Mouse (Mus musculus): ENCODE results near the gene Ak8.

The Ak8 gene

DNA sequence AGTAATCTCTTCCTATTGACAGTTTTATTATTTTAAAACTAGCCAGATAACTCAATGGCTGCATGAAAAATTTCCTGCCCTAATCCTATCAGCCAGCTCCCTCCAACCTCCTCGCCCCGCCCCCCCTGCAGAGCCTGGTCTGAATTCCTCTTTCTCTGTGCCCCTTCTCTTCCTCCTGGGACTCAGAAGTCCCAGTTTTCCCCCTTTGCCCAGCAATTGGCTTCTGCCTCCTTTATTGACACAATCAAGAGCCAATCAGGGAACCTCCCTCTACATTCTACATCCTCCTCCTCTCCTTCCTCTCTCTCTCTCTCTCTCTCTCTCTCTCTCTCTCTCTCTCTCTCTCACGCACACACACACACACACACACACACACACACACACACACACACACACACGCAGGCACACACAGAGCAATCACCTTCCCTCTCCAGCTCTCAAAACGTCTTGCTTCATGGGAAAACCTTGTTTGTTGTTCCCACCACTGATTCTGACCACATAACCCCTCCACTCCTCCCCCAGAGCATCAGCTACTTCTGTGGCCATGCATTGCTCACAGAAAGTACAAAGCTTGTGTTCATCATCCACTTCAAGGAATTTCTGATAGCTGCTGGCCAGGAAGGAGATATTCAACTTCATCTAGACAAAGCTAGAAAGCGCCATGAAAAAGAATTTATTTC is 93.1 kb downstream of the Ak8 start:
- in situ Hi-C loops (cut with MboI, MseI): no loop called here

DNA sequence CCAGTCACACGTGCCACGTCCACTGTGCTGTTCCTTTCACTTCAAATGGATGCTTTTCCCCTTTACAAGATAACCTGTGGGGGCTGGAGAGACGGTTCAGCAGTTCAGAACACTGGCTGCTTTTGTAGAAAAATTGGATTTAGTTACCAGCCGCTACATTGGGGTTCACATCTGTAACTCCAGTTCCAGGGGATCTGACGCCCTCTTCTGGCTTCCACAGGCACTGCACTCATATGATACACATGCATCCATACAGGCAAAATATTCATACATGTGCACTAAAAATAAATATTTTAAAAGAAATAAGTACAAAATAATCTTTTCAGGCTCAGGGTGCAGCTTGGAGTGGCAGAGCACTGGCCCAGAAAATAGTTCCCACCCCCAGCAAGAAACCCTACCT is 94.7 kb downstream of the Ak8 start:
- in situ Hi-C loops (cut with MboI, MseI): no loop called here

DNA sequence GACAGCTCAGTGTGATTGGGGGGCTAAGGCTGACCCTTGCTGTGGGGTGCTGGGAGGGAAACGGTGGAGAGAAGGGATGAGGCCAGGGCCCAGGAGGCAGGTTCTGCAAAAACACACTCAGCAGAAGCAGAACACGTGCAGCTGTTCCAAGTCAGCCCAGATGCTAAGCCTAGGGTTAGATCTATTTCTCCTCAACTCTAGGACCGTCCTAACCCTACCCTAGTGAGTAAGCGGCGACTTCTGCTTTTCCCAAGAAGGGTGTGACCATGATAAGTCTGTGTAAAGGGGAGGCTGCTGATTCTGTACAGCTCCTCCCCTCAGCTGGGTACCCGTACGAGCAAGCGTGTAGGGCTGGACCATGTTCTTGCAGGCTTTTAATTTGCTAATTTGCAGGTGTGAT is 96.3 kb downstream of the Ak8 start:
- in situ Hi-C loops (cut with MboI, MseI): no loop called here

DNA sequence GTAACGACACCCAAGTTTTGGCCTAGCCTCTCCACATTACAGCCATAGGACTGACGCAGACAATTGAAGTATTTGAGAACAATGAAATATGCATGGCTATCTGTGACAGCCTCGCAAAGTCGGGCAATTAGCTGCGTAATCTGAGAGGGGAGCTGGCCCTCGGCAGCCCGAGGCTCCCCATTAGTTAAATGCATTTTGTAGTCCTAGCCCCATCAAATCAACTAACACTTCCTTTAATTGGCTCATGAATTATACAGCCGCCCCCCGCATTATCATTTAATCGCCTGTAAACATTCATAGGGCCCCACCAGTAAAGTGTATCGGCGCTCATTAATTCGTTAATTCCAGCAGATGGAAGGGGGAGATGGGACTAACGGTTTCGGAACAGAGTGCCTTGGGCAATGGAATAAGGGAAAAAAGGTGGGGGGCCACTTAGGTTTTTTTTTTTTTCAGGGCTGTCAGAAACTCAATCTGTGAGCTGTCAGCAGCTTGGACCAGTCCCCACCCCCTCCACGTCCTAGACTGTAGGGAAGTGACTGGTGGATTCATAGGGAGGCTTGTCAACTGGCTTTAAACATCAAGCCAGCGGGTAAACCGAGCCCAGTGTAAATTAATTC is 97.6 kb downstream of the Ak8 start:
- in situ Hi-C loops (cut with MboI, MseI): no loop called here

DNA sequence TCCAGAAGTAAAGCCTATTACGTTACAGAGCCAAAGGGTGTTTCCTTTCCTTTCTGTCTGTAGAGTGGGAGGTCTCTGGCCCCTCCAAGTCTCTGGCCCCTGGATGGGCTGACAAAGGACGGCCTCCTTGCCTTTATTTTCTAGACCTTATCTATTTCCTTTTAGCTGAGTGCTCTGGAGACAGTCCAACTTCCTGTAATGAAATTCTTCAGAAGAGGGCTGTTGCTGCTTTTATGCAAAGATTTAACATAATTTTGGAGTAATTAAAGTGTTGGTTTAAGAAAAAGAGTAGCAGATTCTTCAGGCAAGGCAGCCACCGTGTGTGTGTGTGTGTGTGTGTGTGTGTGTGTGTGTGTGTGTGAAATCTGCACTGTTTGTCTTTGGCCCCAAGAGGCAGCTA is 98.4 kb downstream of the Ak8 start:
- in situ Hi-C loops (cut with MboI, MseI): no loop called here

DNA sequence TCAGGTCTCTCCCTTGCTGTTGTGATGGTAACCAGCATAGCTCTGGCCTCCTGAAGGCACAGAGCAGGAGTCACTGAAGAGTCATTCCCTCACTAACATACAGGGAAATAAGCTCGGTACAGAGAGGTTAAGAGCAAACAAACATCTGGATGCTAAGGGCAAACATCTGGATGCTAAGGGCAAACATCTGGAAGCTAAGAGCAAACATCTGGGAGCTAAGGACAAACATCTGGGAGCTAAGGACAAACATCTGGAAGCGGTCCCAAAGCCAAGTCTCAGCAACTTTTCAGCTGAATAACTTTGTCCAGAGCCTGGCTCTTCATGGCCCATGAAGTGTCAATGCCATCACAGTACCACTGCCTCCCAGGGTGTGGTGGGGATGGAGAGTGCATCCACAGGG is 99.6 kb downstream of the Ak8 start:
- in situ Hi-C loops (cut with MboI, MseI): no loop called here

DNA sequence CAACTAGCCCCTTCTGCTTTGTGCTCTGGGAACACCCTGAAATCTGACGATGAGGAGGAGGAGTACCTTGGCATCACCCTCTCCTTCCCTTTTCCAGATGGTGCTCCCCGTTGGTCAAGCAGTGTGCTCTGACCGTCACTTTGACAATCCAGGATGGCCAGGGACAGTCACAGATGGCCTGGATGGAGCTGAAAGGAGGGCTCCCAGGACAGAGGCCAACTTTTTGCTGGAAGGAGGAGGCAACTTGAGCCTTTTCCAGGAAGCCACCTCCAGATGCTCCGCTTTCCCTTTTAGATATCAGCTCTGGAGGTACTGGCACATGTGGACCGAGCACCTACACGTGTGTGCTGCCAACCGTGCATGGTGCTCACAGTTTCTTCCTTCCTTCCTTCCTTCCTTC is 103.4 kb downstream of the Ak8 start:
- in situ Hi-C loops (cut with MboI, MseI): no loop called here

DNA sequence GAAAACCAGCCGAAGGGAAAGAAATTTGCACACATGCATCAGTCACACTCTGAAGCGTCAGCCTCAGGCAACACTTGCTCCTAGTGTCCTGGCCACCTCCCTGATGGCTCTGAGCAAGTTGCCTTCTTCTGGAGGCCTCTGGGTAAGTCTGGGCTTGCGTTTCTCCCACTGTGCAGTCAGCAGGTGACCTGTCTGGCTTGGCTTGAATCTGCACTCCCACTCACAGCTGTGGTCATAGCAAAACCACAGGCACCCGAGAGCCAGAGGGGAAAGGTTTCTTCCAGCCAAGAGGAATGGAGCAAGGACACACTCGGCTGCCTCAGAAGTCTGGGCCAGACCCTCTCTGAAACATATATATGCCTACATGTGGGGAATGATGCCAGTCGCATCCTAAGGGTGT is 108.9 kb downstream of the Ak8 start:
- in situ Hi-C loops (cut with MboI, MseI): no loop called here

DNA sequence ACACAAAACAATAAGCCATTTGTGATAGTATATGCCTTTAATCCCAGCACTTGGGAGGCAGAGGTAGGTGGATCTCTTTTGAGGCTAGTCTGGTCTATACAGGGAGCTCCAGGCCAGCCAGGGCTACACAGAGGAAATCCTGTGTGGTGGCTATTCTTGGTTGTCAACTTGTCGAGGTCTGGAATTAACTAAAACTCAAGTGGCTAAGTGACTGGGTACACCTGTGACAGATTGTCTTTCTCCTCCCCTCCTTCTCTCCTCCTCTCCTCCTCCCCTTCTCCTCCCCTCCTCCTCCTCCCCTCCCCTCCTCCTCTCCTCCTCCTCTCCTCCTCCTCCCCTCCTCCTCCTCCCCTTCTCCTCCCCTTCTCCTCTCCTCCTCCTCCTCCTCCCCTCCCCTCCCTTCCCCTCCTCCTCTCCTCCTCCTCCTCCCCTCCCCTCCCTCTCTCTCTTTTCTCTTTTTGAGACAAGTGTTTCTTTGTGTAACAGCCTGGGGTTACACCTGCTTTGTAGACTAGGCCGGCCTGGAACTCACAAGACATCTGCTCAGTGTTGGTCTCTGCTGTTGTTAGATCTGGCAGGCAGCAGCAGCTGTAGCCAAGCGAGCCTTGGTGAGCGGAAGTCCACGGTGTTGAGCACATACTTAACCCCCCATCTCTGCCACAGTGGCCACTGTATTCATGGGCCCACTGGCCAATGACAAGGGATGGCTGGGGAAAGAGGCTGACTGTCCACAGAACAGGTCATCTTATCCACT is 110.5 kb downstream of the Ak8 start:
- in situ Hi-C loops (cut with MboI, MseI): no loop called here

DNA sequence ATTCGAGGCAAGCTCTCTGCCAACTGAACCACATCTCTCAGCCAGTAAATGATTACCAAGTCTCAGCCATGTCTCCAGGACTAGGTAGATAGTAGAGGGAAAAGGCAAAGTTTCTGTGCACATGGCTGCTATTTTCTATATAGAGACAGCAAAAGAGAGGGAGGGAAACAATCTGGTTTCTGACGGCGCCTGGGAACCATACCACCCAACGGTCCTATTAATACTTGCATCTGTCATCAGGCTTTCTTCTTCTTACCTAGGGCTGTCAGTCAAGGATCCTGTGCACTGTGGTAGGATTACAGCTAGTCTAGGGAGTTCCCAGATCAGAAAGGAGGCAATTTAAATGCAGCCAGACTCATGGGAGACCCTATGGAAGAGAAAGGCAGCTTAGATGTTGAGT is 118.9 kb downstream of the Ak8 start:
- in situ Hi-C loops (cut with MboI, MseI): no loop called here

DNA sequence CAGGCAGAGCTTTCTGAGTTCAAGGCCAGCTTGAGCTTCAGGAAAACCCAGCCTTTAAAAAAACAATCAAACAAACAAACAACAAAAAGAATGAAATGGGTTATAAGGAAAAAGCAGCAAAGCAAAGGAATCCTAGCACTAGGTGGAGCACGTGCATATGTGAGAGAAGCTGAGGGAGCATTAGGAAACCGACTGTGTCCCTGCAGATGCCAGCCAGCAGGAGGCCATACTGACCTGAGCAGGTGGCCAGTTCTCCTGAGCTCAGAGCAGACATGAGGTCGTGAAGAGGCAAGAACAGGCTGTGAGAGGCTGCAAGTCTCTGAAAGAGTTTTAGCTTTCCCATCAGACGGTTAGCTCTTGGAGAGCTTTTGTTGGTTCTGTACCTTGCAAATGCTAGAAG is 129.3 kb downstream of the Ak8 start:
- in situ Hi-C loops (cut with MboI, MseI): no loop called here

DNA sequence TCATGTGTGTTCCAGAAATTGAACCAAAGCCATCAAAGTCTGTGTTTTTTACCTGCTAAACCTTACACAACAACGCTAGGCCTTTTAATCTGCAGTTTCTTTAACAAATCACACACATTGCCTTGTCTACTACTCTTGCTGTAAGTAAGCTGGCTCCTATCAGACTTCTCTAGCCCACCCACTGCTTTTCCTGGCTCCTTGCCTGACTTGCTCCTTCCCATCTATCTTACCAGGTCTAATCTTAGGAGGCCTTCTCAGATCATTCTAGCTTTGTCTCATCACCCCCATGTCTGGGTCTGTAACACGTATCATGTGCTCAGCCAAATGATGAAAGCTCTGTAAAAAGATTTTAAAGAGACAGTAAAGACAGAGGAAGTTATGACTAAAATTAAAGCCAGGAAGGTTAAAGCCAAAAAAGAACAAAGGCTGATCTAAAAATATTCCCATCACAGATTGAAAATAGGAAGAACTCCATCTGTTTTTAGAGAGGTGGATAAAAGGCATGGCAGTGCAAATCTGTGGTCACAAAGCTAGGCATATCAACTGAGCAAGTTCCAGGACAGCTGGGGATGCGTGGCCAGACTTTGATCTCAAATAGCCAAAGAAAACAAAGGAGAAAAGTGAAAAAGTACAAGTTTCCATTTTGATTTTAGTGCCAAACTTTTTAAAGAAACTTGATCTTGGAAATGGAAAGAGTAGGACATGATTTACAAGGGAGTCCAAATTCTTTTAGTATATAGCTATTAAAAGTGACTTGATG is 136.4 kb downstream of the Ak8 start:
- in situ Hi-C loops (cut with MboI, MseI): no loop called here

DNA sequence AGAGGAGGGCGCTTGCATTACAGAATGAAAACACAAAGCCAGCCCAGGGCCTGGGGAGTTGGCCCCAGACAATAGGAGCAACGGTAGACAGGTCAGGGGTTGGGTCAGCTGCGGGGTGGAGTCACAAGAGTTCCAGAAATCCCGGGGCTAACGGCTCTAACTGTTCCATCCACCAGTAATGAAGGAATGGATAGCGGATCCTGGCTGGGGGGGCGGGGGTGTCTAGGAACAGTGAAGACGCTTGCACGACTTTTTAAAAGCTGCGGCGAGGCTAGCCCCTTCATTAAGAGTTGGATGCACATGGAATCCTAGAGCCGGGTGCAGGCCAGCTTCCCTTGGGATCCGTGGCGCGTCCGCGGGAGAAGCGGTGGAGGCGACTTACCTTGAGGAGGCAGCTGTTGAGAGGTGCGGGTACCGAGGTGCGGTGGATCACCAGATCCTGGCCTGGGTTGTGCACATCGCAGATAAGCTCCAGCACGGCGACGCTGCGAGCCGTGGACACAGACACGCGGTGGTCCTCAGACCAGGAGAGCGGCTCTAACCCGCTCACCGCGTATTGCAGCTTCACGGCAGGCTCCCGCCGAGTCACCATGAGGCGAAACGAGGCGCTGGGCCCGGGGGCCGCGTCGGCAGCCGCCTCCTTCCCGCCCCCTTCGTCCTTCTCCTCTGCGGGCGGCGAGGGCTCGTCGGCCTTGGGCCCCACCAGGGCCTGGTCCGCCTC is 139.7 kb downstream of the Ak8 start:
- in situ Hi-C loops (cut with MboI, MseI): no loop called here

DNA sequence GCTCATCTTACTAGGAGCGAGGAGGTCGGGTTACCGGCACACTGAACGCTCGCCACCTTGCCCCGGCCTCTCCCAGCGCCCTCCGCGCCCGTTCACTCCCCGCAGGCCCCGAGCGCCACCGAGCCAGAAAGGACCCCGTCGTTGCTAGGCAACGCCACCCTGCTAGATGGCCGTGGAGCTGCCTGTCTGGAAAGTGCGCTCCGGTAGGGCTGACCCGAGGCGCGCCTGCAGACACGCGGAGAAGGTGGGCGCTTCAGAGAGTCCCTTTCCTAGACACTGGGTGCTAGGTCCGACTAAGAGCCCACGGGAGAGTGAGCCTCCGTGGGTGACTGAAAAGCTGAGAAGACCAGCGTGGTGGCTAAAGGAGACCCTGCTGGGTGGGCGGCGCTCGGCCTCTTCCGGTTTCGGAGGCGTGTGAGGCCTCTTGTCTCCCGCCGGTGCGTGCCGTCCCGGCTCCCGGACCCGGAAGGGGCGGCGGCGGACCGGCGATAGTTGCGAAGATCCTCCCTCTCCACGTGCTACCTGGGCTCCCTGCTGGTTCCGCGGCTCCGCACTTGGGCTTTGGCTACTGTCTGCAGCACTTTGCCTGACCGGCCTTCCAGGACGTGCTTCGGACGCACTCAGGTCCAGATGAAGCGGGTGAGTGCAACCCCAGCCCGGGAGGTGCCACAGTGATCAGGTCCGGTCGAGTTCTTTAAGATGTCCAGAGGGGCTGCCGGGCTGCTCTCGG is 140.4 kb downstream of the Ak8 start, which contains the start of the genes Gtf3c4 and Ddx31:
Gtf3c4 (minus strand) TSS at position 139 of the 730 bp plus-strand sequence.
Ddx31 (plus strand) TSS at position 185 of the 730 bp plus-strand sequence.
- in situ Hi-C loops (cut with MboI, MseI): no loop called here

DNA sequence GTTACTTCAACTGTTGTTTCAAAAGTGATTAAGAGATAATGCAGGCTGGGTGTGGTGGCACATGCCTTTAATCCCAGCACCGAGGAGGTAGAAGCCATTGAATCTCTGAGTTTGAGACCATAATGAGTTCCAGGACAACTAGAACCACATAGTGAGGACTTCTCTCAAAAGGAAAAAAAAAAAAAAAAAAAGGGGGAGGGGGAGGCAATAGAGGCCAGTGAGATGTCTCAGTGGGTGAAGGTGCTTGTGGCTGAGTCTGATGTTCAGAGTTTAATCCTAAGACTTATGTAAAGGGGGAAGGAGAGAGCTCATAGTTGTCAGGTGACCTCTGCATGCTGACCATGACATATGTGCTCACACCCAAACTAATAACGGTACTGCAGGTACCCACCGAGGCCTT is 142.1 kb downstream of the Ak8 start:
- in situ Hi-C loops (cut with MboI, MseI): no loop called here

DNA sequence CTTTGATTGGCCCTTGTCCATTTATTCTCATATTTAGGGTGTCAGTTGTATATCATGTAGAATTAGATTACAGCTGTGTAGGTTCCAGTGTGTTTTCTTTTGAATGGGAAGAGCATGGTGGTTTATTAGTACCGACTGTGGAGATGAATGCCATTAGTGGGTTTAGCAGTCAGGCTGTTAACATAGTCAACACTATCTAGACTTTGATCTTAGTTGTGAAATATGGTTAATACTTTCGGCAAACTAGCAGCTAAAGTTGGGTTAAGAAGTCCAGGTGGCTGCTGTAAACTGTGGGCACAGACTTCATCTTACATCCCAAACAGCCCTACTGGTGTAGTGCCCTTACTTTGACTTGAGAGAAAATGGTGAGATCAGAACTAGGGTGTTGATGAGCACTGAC is 148.9 kb downstream of the Ak8 start:
- in situ Hi-C loops (cut with MboI, MseI): no loop called here

DNA sequence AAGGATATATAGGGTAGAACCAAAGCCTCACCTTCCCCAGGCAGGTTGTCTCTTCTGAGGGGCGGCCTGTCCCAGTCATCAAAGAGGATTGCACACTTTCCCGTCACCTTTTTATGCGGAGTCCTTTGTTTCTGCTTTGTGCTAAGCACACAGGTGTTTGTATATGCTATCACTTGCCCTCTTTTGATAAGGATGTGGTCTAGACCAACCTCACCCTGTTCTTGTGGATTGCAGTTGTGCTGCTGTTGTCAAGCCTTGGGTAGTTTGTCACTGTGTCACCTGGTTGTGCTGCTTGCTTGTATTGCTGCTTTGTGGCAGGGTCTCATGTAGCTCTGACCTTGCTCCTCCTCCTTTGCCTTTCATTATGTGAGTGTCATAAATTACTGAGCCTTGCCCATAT is 152.6 kb downstream of the Ak8 start:
- in situ Hi-C loops (cut with MboI, MseI): no loop called here

DNA sequence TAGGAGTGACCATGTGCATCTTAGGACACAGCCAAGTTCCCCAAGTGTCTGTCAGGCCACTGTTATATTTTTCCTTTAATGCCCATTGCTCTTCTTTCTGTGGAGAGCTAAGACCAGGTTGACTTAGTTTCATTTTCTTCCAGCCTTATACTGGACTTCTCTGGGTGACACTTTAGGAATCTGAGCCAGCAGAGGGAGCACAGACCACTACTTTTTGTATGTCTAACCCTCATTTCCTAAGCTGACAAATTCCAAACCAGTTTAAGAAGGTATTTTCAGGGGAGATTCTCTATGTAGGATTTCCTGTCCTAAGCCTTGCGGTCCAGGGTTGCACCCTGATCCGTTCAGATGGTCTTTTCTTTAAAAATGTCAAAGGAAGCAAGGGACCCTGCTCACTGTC is 155.8 kb downstream of the Ak8 start:
- in situ Hi-C loops (cut with MboI, MseI): no loop called here

DNA sequence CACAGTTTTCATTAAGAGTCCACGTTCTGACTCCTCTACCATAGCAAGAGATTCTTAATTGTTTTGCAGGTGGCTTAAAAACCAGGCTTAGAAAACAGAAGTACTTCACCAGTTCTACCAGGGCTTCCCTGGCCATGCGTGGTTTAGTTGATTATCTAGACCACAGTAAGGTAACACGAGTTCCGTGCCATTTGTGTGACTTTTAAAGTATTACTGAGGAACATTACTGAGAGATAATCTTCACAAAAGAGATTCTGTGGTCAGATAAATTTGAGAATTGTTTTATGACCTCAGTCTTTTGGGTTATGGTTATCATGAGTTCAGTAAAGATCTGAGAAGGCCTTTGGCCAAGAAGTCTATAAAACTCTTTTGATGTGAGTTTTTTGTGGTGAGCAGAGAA is 159.3 kb downstream of the Ak8 start:
- in situ Hi-C loops (cut with MboI, MseI): no loop called here

DNA sequence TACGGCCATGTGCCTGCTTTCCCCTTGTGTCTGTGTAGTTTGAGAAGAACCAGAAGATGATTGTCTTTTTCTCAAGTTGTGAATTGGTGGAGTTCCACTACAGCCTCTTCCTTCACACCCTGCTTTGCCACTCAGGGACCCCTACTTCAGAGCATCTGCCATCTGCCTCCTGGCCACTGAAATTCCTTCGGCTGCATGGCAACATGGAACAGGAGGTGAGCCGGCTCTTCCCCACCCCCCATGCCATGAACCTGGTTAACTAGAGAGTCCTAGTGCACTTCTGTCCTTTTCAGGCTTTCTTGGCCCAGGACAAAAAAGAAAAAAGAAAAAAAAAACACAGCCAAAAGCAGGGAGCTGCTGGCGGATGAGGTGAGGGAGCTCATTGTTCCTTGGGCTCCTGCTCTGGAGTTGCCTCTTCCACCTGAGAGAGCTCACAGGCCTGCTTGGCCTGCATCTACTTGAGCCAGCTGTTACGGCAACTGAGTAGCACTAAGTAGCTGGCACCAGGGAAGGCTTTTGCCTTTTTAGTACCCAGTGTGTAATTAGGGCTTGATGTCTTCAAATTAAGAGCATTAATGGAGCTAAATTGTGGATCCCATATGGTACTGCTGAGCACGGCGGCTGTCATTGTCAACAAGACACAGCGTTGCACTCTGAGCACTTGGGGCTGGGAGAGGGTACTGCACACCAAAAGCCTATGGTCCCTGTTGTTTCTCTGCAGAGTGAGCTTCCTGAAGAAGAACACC is 160.9 kb downstream of the Ak8 start:
- in situ Hi-C loops (cut with MboI, MseI): no loop called here

Measured in regulatory T cell (primary cell).